ENCODE assay signal across 8 mouse cellular contexts in the genomic region with DNA sequence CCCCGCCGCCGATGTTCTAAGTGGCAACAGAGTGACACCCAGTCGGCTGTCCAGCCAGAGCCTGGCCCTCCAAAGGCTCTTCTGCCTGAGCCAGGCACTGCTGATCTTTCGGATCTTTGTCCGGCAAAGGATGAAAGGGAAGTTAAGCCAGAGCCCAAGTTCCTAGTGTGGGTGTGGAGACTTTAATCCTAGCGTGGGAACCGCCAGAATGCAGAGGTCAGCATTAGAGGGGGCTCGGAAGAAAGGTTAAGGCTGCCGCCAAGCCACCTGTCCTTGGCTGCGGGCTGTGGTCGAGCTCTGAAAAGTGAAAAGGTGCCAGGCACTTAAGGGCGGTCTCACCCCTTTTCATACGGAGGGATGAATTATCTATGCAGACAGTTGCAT. TPM values are rescaled to one million over a fixed set of nuclear protein-coding genes. Genes with fewer than 3 reads are reported as not detected.
DNase-seq lines count a peak whose midpoint lies in the region; ATAC-seq and TF ChIP-seq lines count a peak whose summit lies in the region.

No protein-coding gene starts in this region.

- peak overlapping the region; percentile 14; the same call in 1 of the 2 replicates for H3K27ac ChIP-seq in hindbrain, embryonic 11.5 days (ENCODE audit: low read depth, low read length)
- peak overlapping the region; percentile 26; the same call in 1 of the 2 replicates for H3K27ac ChIP-seq in midbrain, embryonic 11.5 days (ENCODE audit: low read depth, low read length)

- peaks cover 3% of the 10 kb centered on the region; the same call in 1 of the 2 replicates for H3K4me1 ChIP-seq in lung, adult 2 months (ENCODE audit: control insufficient read depth, insufficient read depth, low read length)
- H3K4me1 ChIP-seq in hindbrain, embryonic 11.5 days (replicated peaks; ENCODE audit: control insufficient read depth, insufficient read depth, low read length): peaks cover 8% of the 10 kb centered on the region
- peaks cover 12% of the 10 kb centered on the region for H3K4me1 ChIP-seq in midbrain, embryonic 11.5 days (ENCODE audit: control insufficient read depth, insufficient read depth, low read length)

- H3K27me3 ChIP-seq in hindbrain, embryonic 11.5 days (ENCODE audit: control insufficient read depth, insufficient read depth, low read length): no peaks in the 10 kb centered on the region
- no peaks in the 10 kb centered on the region for H3K27me3 ChIP-seq in midbrain, embryonic 11.5 days (ENCODE audit: control insufficient read depth, insufficient read depth, low read length)

- TF ChIP-seq POLR2A in lung, adult 2 months (IDR thresholded peaks at IDR 0.05; ENCODE audit: borderline replicate concordance, extremely low read depth, low read depth, low read length): no peak

- TF ChIP-seq CTCF in lung, adult 2 months (IDR thresholded peaks at IDR 0.05; ENCODE audit: insufficient read depth, low read length): no peak

- no peaks in the 10 kb centered on the region for H3K9me3 ChIP-seq in hindbrain, embryonic 11.5 days (ENCODE audit: control insufficient read depth, low read length)
- H3K9me3 ChIP-seq in midbrain, embryonic 11.5 days (ENCODE audit: control insufficient read depth, low read length): no peaks in the 10 kb centered on the region

- peak overlapping the region; percentile 70 for H3K9ac ChIP-seq in hindbrain, embryonic 11.5 days (ENCODE audit: low read depth, low read length)
- H3K9ac ChIP-seq in midbrain, embryonic 11.5 days (ENCODE audit: low read length): peak overlapping the region; percentile 14

- DNase-seq in lung, adult 2 months: no peak
- DNase-seq in lung, postnatal 25 days (ENCODE audit: low spot score): no peak
- peak; percentile 50 for DNase-seq in embryo, embryonic 11 days
- DNase-seq in hindbrain, embryonic 11.5 days (ENCODE audit: low spot score): no peak
- no peak for DNase-seq in midbrain, embryonic 11.5 days (ENCODE audit: low spot score, missing footprints)
- no peak for DNase-seq in right cerebral cortex, postnatal 14 days
- no peak for DNase-seq in spleen, postnatal 4 days (ENCODE audit: low spot score in 2 of 2)
- no peak for DNase-seq in layer of hippocampus, adult 8-10 months (ENCODE audit: low spot score in 2 of 2)

- peak; percentile 19; the same call in 1 of the 2 replicates for ATAC-seq in hindbrain, embryonic 11.5 days (ENCODE audit: low FRiP score)
- ATAC-seq in midbrain, embryonic 11.5 days (ENCODE audit: low FRiP score): peak; percentile 45

- WGBS in lung, adult 2 months: 3% methylated on average over 14 of the region's 14 CpGs
- WGBS in hindbrain, embryonic 11.5 days: under 1% methylated on average over 13 of the region's 14 CpGs
- under 1% methylated on average over 14 of the region's 14 CpGs for WGBS in midbrain, embryonic 11.5 days

- peak overlapping the region; percentile 89 for H3K4me3 ChIP-seq in lung, adult 2 months (replicated peaks; ENCODE audit: extremely low read depth, low read depth, low read length)
- peak overlapping the region; percentile 68 for H3K4me3 ChIP-seq in hindbrain, embryonic 11.5 days (ENCODE audit: low read depth, low read length)
- H3K4me3 ChIP-seq in midbrain, embryonic 11.5 days (ENCODE audit: low read depth, low read length): peak overlapping the region; percentile 34

- no peaks in the 10 kb centered on the region for H3K36me3 ChIP-seq in hindbrain, embryonic 11.5 days (ENCODE audit: control insufficient read depth, insufficient read depth, low read length)
- H3K36me3 ChIP-seq in midbrain, embryonic 11.5 days (ENCODE audit: control insufficient read depth, insufficient read depth, low read length): no peaks in the 10 kb centered on the region

- H3K4me2 ChIP-seq in hindbrain, embryonic 11.5 days (replicated peaks; ENCODE audit: low read depth, low read length): peak overlapping the region; percentile 61
- peak overlapping the region; percentile 53 for H3K4me2 ChIP-seq in midbrain, embryonic 11.5 days

RNA-seq across cellular contexts. Expression of a gene that starts 5.5 kb away (rescaled TPM):
- polyA plus RNA-seq in lung, adult 2 months (2012; rRNA removed): 1.8 and 22.2 TPM in 2 replicates
- polyA plus RNA-seq in hindbrain, embryonic 11.5 days (2014; fragmentation: Nextera tagmentation; extraction: Ambion mirVana): 15.0 and 21.6 TPM in 2 replicates
- 8.4 and 10.8 TPM in 2 replicates for polyA plus RNA-seq in midbrain, embryonic 11.5 days (2014; fragmentation: Nextera tagmentation; extraction: Ambion mirVana)
- total RNA-seq in layer of hippocampus, adult 8-10 months (2022): not detected

RNA-seq across cellular contexts. Expression of a gene that starts 28.7 kb away (rescaled TPM):
- 20.0 and 28.7 TPM in 2 replicates for polyA plus RNA-seq in lung, adult 2 months (2012; rRNA removed)
- 64.5 and 74.6 TPM in 2 replicates for polyA plus RNA-seq in hindbrain, embryonic 11.5 days (2014; fragmentation: Nextera tagmentation; extraction: Ambion mirVana)
- 73.2 and 79.9 TPM in 2 replicates for polyA plus RNA-seq in midbrain, embryonic 11.5 days (2014; fragmentation: Nextera tagmentation; extraction: Ambion mirVana)
- total RNA-seq in layer of hippocampus, adult 8-10 months (2022): 10 to 100 TPM; 78.6 to 89.6 (median 84.8) TPM

RNA-seq across cellular contexts. Expression of a gene that starts 30.1 kb away (rescaled TPM):
- 2.4 and 4.9 TPM in 2 replicates for polyA plus RNA-seq in lung, adult 2 months (2012; rRNA removed)
- polyA plus RNA-seq in hindbrain, embryonic 11.5 days (2014; fragmentation: Nextera tagmentation; extraction: Ambion mirVana): 6.0 and 7.2 TPM in 2 replicates
- polyA plus RNA-seq in midbrain, embryonic 11.5 days (2014; fragmentation: Nextera tagmentation; extraction: Ambion mirVana): 7.9 and 8.3 TPM in 2 replicates
- total RNA-seq in layer of hippocampus, adult 8-10 months (2022): 10 to 100 TPM; 15.9 to 20.4 (median 16.6) TPM

RNA-seq across cellular contexts. Expression of a gene that starts 30.5 kb away (rescaled TPM):
- 0.07 TPM in 1 of 2 replicates, not detected in the other for polyA plus RNA-seq in lung, adult 2 months (2012; rRNA removed)
- polyA plus RNA-seq in hindbrain, embryonic 11.5 days (2014; fragmentation: Nextera tagmentation; extraction: Ambion mirVana): 0.52 and 0.88 TPM in 2 replicates
- polyA plus RNA-seq in midbrain, embryonic 11.5 days (2014; fragmentation: Nextera tagmentation; extraction: Ambion mirVana): 0.41 and 0.77 TPM in 2 replicates
- 1 to 10 TPM; 1.2 to 2.4 (median 1.5) TPM for total RNA-seq in layer of hippocampus, adult 8-10 months (2022)

RNA-seq across cellular contexts. Expression of a gene that starts 32.8 kb away (rescaled TPM):
- 12.0 and 12.5 TPM in 2 replicates for polyA plus RNA-seq in lung, adult 2 months (2012; rRNA removed)
- 5.2 and 6.4 TPM in 2 replicates for polyA plus RNA-seq in hindbrain, embryonic 11.5 days (2014; fragmentation: Nextera tagmentation; extraction: Ambion mirVana)
- 5.0 and 7.1 TPM in 2 replicates for polyA plus RNA-seq in midbrain, embryonic 11.5 days (2014; fragmentation: Nextera tagmentation; extraction: Ambion mirVana)
- 10 to 100 TPM; 27.6 to 30.4 (median 29.8) TPM for total RNA-seq in layer of hippocampus, adult 8-10 months (2022)

Comparison
In these comparisons a context has a peak if more than half of its experiments do, and no peak if none do; other contexts are left out.
1. H3K4me3 ChIP-seq: peak in every context shown above with its lines; median percentile 89 in lung, adult 2 months; 68 in hindbrain, embryonic 11.5 days; 34 in midbrain, embryonic 11.5 days.